Mouse (Mus musculus) erythroblast, embryonic 14.5 days (primary cell): ENCODE results near the gene Btbd8.
A peak's percentile ranks its signal among the peaks of the same experiment; 100 is the strongest.

Experiments used
- GATA1 ChIP-seq: IDR thresholded peaks from 2 replicates; pipeline ENCODE4 v1.6.1; 2012; ENCODE audit warnings: low read length, inconsistent platforms, mixed read lengths
- TAL1 ChIP-seq: IDR thresholded peaks from 3 replicates; pipeline ENCODE4 v1.6.1; 2012; ENCODE audit warnings: low read length, inconsistent platforms, mixed read lengths

GRCm38 (mm10) chr5:107547955-107548354, 110.2 kb downstream of the Btbd8 start:
- TF ChIP-seq GATA1 (peak; percentile 77), TAL1 (peak; percentile 88)
